Mouse (Mus musculus) cerebral cortex, adult 2 months (tissue): ENCODE measurements around the gene Camsap3.

Source experiments
- WGBS: fragments of 180-500 bp; shearing (Covaris S2); methylation state at CpG from one replicate; pipeline ENCODE4 v1.1.7; 2018; 5-methylcytosine and 5-hydroxymethylcytosine counted together

Camsap3 gene

GRCm38 (mm10) chr8:3656725-3657381, 69.8 kb downstream of the Camsap3 start:
- WGBS = 20% methylated on average over 7 of the region's 7 CpGs
